Mouse (Mus musculus): ENCODE results near the gene Gtf2h2.
"Not testable (repeated sequence)": the region's sequence is repeated elsewhere in the genome, so short reads cannot be mapped to it uniquely, and the experiment has no call there.

Gene Gtf2h2

DNA sequence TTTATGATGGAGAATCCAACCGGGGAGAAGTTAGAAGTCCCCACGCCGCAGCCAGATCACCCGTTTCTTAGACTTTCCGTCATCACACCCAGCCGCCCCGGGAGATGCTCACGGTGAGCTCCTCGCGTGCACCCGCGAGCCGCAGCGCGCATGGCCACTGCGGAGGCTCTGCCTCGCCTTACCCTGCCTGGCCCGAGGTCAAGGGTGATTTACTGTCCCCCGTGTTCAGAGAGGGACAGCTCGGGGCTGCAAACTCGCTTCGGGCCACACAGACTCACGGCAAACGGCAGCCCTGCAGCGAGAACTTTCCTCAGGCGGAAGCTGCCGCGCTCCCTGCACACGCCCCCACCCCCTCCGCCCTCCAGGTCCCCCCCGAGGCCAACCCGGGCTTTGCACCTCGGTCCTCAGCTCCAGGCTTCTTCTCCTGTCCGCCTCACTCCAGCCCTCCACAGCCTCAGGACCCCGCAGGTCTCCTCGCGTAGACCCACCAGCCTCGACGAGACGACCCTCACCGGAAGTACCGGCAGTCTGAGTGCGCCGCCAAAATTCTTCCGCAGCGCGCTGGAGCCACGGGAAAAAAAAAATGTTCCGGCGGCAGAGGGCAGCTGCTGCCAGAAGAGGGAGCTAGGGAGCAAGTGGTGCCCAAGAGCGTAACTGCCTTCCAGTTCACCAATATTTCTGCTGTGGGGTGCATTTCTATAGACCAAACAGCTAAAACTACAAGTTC, at the start of gene Gtf2h2:
TSS of gene Gtf2h2 (minus strand) at position 519 of the 727 bp plus-strand sequence.
- DNase-seq: peak; percentile 90 to 92

DNA sequence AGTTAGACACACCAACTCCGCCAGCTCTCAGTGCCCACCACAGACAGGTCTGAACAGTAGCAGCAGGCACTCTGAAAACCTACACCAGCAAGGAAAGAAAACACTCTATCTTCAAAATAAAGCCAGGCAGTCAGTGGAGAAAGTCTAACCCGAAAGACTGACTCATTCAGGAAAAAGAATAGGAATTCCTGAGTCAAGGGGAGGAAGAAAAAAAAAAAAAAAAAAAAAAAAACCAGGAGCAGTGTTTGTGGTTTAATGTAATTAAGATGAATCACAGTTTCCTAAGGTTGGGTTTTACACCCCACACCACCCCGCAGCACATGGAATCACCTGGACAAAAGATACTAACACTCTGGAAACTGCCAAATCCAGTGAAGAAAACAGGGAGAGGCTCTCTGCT, 43.8 kb upstream of the Gtf2h2 start:
- no peak for DNase-seq

DNA sequence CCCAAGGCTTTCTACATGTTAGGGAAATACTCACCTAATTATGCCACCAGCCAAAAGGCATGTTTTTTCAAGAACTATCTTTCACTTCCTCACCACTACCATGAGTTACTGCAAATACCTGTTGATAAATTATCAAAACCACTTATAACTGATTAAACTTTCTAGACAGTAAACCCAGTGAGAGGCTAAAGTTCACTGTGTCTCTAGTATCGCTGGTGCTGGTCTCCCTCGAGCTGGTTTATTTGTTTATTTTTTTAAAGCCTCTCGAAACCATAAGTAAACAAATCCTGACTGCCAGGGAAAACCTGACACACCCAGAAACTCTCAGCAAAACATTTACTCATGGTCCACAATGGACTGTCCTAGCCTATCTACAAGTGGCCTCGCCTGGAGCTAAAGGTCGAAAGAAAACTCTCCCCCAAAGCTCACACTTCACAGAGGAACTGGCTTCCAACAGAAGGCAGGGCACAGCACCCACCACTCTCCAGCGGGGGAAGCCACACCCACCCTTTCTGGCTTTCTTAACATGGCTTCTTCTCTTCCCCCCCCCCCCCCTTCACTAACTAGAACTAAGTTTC, 40.5 kb upstream of the Gtf2h2 start:
- DNase-seq: no peak

DNA sequence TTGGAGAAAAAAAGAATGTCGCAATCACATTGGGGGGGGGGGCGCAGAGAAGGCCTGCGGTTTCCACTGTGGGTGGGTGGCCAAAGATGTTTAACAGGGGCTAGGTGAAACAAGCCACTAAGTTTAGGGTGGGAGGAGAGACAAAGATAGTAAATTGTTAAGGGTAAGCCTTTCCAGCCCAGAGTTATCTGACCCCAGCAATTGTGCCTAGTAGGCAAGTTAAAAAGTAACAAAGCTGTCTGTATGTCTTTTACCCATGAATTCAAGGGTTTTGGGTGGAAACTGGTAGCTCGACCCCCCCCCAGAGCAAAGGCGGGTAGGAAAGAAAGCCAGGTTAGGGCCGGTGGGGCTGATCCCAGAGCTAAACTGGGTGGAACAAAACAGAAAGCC, 34.3 kb upstream of the Gtf2h2 start:
- no peak for DNase-seq

DNA sequence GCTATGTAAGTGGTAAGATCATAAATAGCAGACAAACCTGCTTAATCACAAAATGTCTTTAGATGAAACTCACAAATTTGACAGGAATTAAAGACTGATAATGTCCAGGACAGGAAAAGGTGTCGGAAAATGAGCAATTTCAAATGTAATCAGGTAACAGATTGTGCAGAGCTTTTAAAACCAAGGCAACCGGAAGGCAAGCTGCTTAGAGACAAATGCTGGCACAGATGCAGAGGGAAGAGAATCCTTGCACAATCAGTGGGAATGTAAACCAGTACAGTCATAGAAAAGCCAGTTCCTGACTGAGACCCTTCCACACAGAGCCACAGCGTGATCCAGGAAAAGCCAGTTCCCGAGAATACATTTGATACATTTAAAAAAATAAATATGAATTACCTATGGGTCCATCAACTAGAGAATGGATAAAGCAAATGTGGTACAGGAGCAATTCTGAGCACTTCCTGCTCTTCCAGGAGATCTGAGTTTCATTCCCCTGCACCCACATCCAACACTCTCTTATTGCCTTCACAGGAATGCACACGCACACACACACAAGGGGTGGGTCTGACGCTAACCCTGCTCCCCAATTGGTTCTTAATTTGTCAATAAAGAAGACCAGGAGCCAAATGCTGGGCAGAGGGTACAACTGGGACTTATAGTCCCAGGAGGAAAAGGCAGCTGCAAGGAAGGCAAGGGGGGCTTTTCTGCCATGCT, 33.7 kb upstream of the Gtf2h2 start:
- DNase-seq: no peak

DNA sequence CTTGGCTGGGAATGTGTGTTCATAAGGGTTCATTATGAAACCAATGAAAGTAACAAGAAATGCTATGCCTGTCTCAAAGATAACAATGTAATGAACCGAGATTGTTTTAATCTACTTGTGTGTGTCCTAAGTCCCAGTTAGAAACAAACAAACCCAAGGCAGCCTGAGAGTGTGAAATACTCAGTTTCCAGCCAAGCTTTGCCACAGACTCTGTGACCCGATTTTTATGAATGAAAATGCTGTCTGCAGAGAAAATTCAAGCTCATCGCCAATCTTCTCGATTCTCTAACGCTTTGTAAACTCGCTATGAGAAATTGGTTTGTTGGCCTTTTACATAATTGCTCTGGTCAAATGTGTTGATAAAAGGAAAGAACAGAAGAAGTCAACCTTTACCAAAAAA, 32.5 kb upstream of the Gtf2h2 start:
- no peak for DNase-seq

DNA sequence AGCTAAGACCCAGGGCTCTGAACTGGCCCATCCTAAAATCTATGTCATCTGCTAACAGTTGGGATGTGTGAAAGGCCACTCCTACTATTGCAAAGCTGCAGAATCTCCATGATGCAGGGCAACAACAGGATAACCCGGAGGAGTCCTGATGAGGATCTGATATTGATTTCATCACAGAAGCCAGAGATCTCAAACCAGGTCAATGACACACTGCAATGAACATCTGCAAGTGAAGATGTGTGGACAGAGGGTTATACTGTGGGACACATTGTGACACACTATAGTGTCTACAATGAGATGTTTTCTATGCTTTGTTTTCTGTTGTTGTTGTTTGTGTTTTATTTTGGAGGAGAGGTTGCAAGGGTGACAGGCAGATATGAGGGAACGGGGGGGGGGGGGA, 31.3 kb upstream of the Gtf2h2 start:
- no peak for DNase-seq

DNA sequence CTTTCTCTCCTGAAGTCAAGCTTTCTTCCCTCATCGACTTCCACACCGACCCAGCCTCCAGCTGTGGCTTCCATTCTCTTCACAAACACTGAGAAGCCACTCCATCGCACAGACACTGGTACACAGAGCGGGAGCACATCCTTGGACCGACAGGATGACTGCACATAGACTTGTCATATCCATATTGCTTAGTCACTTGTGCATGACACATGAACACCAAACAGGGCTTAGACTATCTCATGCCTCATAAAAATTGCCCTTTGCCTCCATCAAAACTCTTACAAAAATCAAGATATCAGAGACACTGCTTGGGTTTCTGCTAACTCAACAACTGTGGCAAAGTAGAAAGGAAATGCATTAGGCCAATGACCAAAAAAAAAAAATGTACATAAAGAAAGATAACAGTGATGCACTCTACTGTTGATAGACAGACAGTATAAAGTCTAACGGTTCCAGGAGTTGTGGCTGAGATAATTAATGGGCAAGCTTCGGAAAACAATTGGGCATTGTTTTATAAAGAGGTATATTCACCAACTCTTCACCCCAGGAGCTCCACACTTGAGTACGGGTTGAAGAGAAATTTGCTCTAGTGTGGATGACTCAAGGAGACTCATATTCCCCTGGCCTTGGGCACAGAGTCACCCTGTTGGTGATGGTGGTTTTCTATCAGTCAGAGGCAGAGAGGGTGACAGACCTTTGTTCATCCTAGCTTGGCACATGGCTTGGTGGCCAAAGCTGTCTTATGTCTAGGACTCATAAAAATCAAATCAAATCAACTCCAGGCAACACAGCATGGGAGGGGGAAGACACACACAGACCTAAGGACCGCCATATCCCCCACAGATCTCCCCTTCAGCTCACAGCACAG, 29.6 kb upstream of the Gtf2h2 start:
- DNase-seq: no peak

DNA sequence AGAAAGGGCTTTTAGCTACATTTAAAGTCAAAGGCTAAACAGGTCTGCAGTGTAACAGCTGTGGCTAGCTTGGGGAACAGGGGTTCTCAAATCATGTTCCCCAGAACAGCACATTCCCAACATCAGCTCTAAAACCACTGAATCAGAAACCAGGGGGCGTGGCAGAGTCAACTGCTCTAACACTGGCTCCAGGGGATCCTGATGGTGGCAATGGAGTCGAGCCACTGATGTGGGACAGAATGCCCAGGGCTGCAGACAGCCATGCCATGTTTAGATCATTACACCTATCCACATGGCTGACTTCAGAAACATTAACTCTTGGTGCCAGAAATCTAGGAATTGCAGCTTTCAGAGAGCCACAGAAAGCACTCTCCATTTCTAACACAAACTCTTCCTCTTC, 26.8 kb upstream of the Gtf2h2 start:
- DNase-seq: no peak

DNA sequence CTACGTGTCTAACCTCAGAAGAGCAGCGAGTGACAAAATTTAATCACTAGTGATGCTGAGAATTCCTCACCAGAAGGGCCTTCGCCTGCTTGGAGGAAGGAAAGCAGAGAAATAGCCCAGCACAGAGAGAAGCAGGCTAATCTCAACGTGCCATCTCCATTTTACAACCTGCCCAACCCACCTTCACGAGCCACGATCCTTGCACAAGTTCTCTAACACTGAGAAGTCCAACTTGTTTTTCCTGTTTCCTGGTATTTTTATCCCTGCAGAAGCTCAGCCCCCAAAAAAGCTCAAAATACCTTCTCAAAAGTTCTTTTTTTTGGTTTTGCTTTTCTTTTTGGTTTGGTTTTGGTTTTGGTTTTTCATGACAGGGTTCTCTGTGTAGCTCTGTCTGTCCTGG, 25.8 kb upstream of the Gtf2h2 start:
- DNase-seq: no peak

DNA sequence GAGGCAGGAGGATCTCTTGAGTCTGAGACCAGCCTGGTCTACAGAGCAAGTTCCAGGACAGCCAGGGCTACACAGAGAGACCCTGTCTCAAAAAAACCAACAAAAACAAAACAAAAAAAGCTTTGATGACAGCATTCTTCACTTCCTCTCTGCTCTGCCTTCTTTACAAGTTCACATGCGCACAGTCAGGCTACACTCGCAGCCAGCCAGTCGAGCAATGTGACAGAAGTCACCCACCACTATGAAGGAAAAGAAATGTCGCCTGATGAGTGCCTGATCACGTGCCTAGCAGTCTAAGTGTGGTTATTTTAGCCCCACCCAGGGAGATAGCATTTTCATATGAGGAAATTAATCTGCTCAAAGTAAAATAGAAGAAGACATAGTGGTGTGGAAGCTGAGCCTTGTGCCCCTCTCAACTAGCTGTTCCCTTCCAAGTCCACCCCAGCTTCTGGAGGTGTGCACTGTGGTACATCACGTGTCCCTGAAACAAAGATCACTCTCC, 25.3 kb upstream of the Gtf2h2 start:
- no peak for DNase-seq

DNA sequence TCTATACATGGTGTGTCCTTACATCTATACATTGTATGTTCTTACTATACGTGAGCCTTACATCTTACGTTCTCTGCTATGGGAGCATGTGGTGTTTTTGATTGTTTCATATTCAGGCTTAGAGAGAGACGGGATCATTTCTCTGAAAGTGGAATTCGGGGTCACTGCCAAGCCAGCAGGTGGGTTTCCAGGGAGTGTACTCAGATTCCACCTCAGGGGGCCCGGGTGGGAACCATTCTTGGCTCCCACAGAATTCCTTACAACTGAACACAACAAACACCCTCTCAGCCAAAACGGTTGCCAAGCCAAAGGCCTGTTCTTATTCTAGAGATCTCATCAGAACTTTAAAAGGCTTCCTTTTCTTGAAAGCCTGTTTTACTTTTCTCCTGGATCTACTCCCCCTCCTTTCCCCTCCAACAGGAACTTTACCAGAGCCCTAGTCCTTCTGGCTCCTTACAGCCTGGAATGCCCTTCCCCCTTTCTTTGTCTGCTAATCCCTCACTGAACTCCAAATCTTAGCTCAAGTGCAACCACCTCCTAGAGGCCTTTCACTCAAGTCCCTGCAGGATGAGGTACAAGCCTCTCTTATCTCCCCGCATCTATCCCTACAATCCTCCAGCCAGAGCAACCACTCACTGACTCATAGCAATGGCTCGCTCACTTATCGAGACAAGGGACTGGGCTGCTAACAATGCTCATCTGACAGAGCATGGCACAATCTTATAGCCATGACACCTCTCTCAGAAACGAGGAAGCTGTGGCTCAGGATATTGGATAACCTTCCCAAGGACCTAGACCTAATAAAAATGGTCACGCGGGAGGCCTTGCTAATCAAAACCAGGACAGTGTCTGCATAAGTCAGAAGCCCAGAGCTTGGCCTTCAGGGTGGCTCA, 24.1 kb upstream of the Gtf2h2 start:
- DNase-seq: no peak

DNA sequence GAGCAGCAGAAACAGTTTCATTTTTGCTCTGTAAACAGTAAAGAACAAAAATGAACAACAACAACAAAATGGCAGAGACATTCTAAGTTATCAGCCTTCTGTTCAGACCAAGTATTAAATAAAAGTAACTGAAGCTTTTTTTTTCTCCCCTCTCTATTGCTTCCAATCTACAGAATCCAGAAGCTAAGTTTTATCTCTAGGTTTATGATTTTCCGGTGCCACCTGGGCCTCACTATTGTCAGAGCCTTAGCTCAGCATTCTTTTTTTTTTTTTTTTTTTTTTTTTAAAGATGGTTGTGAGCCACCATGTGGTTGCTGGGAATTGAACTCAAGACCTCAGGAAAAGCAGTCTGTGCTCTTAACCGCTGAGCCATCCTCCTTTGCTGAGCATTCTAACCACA, 20.4 kb upstream of the Gtf2h2 start:
- DNase-seq: no peak

DNA sequence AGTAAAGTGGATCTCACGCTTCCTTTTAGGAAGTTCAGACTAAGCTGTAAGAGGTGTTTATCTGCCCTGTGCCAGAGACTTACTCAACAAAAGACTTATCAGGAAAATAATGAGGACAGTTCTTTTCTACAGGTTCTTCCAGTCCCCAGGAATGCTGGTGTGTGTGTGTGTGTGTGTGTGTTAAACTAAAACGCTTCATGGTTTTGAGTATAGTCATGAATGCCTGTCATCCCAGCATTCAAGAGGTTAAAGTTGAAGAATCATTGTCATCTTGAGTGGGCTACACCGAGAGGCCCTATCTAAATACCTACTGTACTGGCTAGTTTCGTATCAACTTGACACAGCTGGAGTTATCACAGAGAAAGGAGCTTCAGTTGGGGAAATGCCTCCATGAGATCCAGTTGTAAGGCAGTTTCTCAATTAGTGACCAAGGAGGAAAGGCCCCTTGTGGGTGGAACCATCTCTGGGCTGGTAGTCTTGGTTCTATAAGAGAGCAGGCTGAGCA, 19.5 kb upstream of the Gtf2h2 start:
- no peak for DNase-seq

DNA sequence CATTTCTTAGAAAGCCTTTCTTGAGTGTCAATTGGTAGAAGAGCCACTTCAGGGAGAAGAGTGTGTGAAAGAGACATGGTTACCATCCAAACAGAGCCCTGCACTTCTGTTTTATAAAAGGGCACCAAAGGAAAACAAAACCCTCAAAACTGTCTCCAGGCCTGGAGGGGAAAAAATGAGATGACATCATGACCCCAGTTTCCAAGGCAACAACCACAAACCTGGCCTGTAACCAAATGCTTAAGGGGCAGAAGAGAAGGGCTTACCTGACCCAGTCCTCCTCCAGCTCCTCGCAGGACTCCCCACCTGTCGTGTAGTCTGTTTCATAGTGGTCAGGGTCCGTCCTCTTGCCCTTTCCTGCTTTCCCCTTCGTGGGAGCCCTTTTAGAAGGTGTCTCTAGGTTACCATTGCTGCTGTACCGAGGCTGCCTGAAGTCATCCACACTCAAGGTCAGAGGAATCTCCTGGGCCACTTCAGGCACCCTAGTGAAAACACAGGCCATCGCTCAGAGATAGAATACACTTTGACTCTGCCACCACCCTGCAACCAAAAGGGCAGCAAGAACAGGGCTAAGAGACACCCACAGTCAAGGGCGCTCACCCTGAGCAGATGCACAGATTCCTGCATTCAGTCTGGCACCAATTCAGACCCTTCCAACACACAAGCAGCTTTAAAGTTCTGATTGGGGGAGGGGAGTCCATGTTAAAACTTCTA, 18.9 kb upstream of the Gtf2h2 start:
- peak in 1 of 2 experiments; percentile 8 for DNase-seq

DNA sequence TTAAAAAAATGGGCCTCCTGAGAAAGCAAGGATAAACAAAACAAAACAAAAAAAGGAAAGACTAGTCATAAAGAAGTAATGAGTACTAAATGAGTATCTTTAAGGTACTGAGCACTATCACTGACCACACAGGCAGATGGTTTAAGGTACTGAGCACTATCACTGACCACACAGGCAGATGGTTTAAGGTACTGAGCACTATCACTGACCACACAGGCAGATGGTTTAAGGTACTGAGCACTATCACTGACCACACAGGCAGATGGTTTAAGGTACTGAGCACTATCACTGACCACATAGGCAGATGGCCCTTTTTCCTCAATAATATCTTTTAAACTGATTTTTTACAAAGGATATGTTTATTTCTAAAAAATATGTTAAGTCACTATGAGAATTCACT, 7.2 kb upstream of the Gtf2h2 start:
- not testable (repeated sequence) for DNase-seq

DNA sequence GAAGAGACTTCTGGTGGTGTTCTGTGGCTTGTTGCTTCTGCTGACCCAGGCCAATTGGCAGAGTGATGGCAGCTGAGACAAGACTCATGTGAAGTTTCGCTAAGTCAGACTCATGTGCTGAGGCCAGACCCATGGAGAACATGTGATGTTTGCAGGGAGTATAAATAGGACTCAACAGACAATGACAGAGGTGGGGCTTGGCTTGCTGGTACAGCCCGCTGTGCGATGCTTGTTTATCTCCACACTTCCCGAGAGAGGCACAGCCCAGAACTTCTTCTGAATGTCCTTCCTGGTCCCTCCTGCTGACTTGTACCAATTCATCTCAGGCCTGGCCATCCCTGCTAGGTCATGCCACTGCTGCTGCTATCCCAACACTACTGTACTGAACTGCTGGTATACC, 3.0 kb upstream of the Gtf2h2 start:
- no peak for DNase-seq

DNA sequence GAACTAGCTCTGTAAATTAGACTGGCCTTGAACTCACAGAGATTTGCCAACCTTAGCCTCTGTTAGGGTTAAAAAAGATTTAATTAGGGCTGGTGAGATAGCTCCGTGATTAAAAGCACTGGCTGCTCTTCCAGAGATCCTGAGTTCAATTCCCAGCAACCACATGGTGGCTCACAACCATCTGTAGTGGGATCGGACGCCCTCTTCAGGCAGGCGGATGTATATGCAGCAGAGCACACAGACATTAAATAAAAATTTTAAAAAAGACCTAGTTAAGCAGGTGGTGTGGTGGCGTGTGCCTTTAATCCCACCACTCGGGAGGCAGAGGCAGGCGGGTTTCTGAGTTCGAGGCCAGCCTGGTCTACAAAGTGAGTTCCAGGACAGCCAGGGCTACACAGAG, 2.0 kb upstream of the Gtf2h2 start:
- DNase-seq: peak; percentile 15 to 19

DNA sequence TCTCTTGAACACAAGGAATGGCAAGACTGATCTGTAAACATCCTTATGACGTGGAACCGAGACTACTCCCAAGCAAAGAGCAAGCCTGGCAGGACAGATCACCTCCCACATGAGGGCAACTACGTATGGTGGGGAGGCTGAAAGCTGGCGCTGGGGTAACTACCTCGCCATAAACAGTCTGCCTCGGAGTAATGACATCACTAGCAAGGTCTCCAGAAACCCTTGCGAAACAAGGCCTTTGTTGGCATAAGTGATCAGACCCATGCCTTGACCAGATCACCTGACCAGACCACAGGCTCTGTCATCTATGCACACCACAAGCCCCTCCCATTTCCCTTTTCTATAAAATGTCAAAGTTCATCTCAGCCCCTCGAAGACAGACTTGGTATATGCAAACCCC, 934 bp upstream of the Gtf2h2 start:
- DNase-seq: no peak

DNA sequence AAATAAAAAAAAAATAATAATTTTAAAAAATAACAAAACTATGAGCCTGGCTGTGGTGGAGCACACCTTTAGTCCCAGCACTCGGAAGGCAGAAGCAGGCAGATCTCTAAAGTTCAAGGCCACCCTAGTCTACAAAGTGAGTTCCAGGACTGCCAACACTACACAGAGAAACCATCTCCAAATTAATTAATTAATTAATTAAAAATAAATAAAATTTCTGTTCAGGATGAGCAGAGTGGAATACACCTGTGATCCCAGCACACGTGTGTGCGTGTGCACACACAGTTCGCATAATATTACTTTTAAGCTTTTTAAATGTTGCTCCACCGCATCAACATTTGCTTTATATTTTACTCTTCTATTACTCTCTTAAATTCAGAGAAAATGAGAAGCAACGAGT, 756 bp downstream of the Gtf2h2 start:
- DNase-seq: no peak

DNA sequence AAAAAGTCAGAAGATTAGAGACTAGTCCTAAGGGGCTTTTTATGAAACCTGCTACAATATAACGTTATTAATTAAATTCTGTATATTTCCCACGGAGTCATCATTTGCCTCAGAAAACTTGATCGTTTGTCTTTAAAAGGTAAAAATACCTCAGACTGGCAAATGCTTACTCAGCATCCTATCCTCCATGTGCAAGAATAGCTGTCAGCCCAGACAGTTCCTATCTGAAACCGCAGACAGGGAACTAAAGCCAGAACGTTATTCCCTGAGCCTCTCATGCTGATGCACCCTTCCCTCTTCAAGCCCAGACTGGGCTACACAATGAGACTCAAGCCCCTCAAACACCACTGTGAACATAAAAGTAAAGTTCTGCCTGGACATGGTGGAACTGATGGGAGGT, 2.0 kb downstream of the Gtf2h2 start:
- no peak for DNase-seq
